Comparison of ENCODE assay signal across 15 mouse cellular contexts in genomic region chr3:52574341-52574740, GRCm38 (mm10).
"Had no signal": no experiment of that assay in that cellular context is flagged by ENCODE, and none has a peak within 500 bp of the region (broad histone marks: within the 10 kb centered on the region; RNA-seq: fewer than 3 reads in every experiment).

No protein-coding gene starts in this region.

- H3K27ac ChIP-seq: liver, embryonic 15.5 days; lung, embryonic 15.5 days; macrophage; midbrain, embryonic 13.5 days; neural tube, embryonic 12.5 days; stomach, embryonic 15.5 days; stomach, postnatal 0 days had no signal

- H3K4me1 ChIP-seq: liver, embryonic 15.5 days; lung, embryonic 15.5 days; neural tube, embryonic 12.5 days; stomach, embryonic 15.5 days had no signal

- H3K27me3 ChIP-seq: liver, embryonic 15.5 days; lung, embryonic 15.5 days; midbrain, embryonic 13.5 days; neural tube, embryonic 12.5 days; stomach, embryonic 15.5 days had no signal

- H3K4me2 ChIP-seq: liver, embryonic 15.5 days; lung, embryonic 15.5 days; midbrain, embryonic 11.5 days; midbrain, embryonic 13.5 days; neural tube, embryonic 12.5 days; stomach, embryonic 15.5 days had no signal

- DNase-seq: liver, postnatal 0 days; lung, adult 2 months; lung, postnatal 14 days; lung, postnatal 36 days; spleen, adult 18-20 months; thymus, adult 2 months had no signal

- H3K4me3 ChIP-seq: liver, embryonic 15.5 days; lung, embryonic 15.5 days; midbrain, embryonic 13.5 days; neural tube, embryonic 12.5 days; stomach, embryonic 15.5 days had no signal

- ATAC-seq: liver, postnatal 0 days; lung, postnatal 0 days; midbrain, embryonic 13.5 days had no signal

- H3K9me3 ChIP-seq: liver, embryonic 15.5 days; lung, embryonic 15.5 days; midbrain, embryonic 13.5 days; neural tube, embryonic 12.5 days; stomach, embryonic 15.5 days had no signal

- H3K9ac ChIP-seq: liver, embryonic 15.5 days; liver, postnatal 0 days; lung, embryonic 15.5 days; midbrain, embryonic 13.5 days; neural tube, embryonic 12.5 days; stomach, embryonic 15.5 days had no signal

- H3K36me3 ChIP-seq: liver, embryonic 15.5 days; lung, embryonic 15.5 days; midbrain, embryonic 13.5 days; neural tube, embryonic 12.5 days; stomach, embryonic 15.5 days had no signal
